Mouse (Mus musculus) thymus, adult 2 months (tissue): Measurements from ENCODE around the gene Fam198a.

Source experiments
- CTCF ChIP-seq: fragments of 200-500 bp; IDR thresholded peaks from 2 replicates; pipeline ENCODE4 v1.5.1; 2012; ENCODE audit warnings: mild to moderate bottlenecking, control low read depth, low read length, moderate library complexity, borderline replicate concordance; ENCODE audit not compliant: control insufficient read depth, poor library complexity, insufficient read depth; ENCODE audit errors: extremely low read depth
- POLR2A ChIP-seq: fragments of 200-500 bp; IDR thresholded peaks from 2 replicates; pipeline ENCODE4 v1.6.1; 2012; ENCODE audit warnings: mild to moderate bottlenecking, low read length, control low read depth, moderate library complexity; ENCODE audit not compliant: control insufficient read depth, poor library complexity, insufficient read depth; ENCODE audit errors: extremely low read depth

GRCm38 (mm10) chr9:121995077-121995476 lies 44.3 kb downstream of the Fam198a start:
- TF ChIP-seq POLR2A (no peak), CTCF (no peak)
